In the genomic region with DNA sequence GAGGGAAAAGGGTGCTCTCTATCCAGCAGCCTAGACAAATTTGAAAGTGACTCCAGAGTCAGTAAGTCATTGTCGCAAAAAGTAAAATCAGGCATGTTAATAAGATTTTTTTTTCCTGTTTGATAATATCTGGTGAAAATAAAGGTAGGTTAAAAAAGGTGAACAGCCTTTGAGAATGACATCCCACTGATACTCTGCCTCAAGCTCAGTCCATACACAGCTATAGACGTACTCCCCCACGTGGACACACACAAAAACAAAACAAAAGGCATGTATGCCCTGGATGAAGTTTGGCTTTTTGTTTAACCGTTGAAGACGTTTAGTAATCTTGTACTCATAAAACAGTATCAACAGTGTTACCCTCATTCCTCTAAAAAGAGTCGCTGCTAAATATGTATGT, we compare ENCODE assay signal across 8 mouse cellular contexts. TPM values are rescaled to one million over a fixed set of nuclear protein-coding genes. Genes with fewer than 3 reads are reported as not detected.
A peak's percentile ranks its signal among the peaks of the same experiment; 100 is the strongest.
DNase-seq lines count a peak whose midpoint lies in the region; ATAC-seq and TF ChIP-seq lines count a peak whose summit lies in the region.

No protein-coding gene starts in this region.

- peaks cover 2% of the 10 kb centered on the region; the same call in 1 of the 2 replicates for H3K4me1 ChIP-seq in forebrain, embryonic 11.5 days (replicated peaks; ENCODE audit: control insufficient read depth, insufficient read depth, low read length)
- no peaks in the 10 kb centered on the region; the same call in 1 of the 2 replicates for H3K4me1 ChIP-seq in kidney, adult 2 months (ENCODE audit: control insufficient read depth, insufficient read depth, low read length)

- no peak overlapping the region for H3K27ac ChIP-seq in forebrain, embryonic 11.5 days (ENCODE audit: low read depth, low read length)
- no peak overlapping the region for H3K27ac ChIP-seq in kidney, adult 2 months (ENCODE audit: insufficient read depth, low read depth, low read length)
- no peak overlapping the region for H3K27ac ChIP-seq in macrophage

- H3K4me3 ChIP-seq in forebrain, embryonic 11.5 days (ENCODE audit: low read depth, low read length), result peak overlapping the region; percentile 68
- no peak overlapping the region for H3K4me3 ChIP-seq in kidney, adult 2 months (ENCODE audit: insufficient read depth, low read depth, low read length)
- peak overlapping the region; percentile 65; the same call in 1 of the 2 replicates for H3K4me3 ChIP-seq in macrophage (ENCODE audit: inconsistent target)

- TF ChIP-seq CTCF in kidney, adult 2 months (conservative IDR thresholded peaks at IDR 0.05; ENCODE audit: insufficient read depth, insufficient read length, low read depth, low read length), result no peak

- no peaks in the 10 kb centered on the region for H3K79me2 ChIP-seq in macrophage (ENCODE audit: inconsistent target)

- H3K4me2 ChIP-seq in forebrain, embryonic 11.5 days (ENCODE audit: low read depth, low read length, severe bottlenecking), result peak overlapping the region; percentile 64; the same call in 1 of the 2 replicates

- 55% methylated on average over 6 of the region's 6 CpGs for WGBS in forebrain, embryonic 11.5 days
- WGBS in kidney, adult 2 months, result 20% methylated on average over 6 of the region's 6 CpGs
- WGBS in macrophage (ENCODE audit: missing documents), result 31% methylated on average over 6 of the region's 6 CpGs

- TF ChIP-seq POLR2A in kidney, adult 2 months (IDR thresholded peaks at IDR 0.05; ENCODE audit: low read depth, low read length), result no peak

- H3K27me3 ChIP-seq in forebrain, embryonic 11.5 days (ENCODE audit: control insufficient read depth, insufficient read depth, low read length), result no peaks in the 10 kb centered on the region
- H3K27me3 ChIP-seq in kidney, adult 2 months (replicated peaks; ENCODE audit: control insufficient read depth, insufficient read depth, low read length), result no peaks in the 10 kb centered on the region

- H3K9ac ChIP-seq in forebrain, embryonic 11.5 days (ENCODE audit: low read length), result peak overlapping the region; percentile 27; the same call in 1 of the 2 replicates

- no peaks in the 10 kb centered on the region for H3K9me3 ChIP-seq in forebrain, embryonic 11.5 days (ENCODE audit: control insufficient read depth, low read length)

- DNase-seq in layer of hippocampus, adult 9-10 months (ENCODE audit: low spot score), result peak; percentile 9
- DNase-seq in layer of hippocampus, adult 11-12 months (ENCODE audit: low spot score), result no peak
- DNase-seq in T-cell, adult 2 months (ENCODE audit: low spot score), result peak; percentile 20
- no peak for DNase-seq in forebrain, embryonic 11.5 days (ENCODE audit: low spot score)
- DNase-seq in kidney, adult 2 months, result peak; percentile 38
- peak; percentile 7 to 10 for DNase-seq in thymus, postnatal 36 days
- no peak for DNase-seq in left cerebral cortex, adult 11 months (ENCODE audit: low spot score)

- H3K36me3 ChIP-seq in forebrain, embryonic 11.5 days (ENCODE audit: control insufficient read depth, insufficient read depth, low read length), result no peaks in the 10 kb centered on the region
- no peaks in the 10 kb centered on the region for H3K36me3 ChIP-seq in kidney, adult 2 months (ENCODE audit: control insufficient read depth, insufficient read depth, low read length)
- no peaks in the 10 kb centered on the region for H3K36me3 ChIP-seq in macrophage (ENCODE audit: inconsistent target)

- no peak for ATAC-seq in forebrain, embryonic 11.5 days (replicated peaks; ENCODE audit: low FRiP score)

RNA-seq across cellular contexts. Expression of a gene that starts 1.0 kb away (rescaled TPM):
- polyA plus RNA-seq in forebrain, embryonic 11.5 days (2014; fragmentation: Nextera tagmentation; extraction: Ambion mirVana), result 17.7 and 20.7 TPM in 2 replicates
- 3.4 and 4.1 TPM in 2 replicates for polyA plus RNA-seq in kidney, adult 2 months (2012; rRNA removed)
- 10 to 100 TPM in 14 of 26 experiments, 1 to 10 TPM in 11, under 1 TPM in 1; 0.60 to 30.5 (median 10.2) TPM for total RNA-seq in macrophage (2018; cell fraction: chromatin; rRNA removed)
- 1 to 10 TPM; 1.4 to 4.6 (median 2.5) TPM for total RNA-seq in macrophage (2018; cell fraction: cytosol; rRNA removed)
- 10 to 100 TPM in 9 of 26 experiments, 1 to 10 TPM in 16, under 1 TPM in 1; 0.77 to 28.2 (median 5.9) TPM for total RNA-seq in macrophage (2018; cell fraction: nucleus; rRNA removed)
- polyA plus RNA-seq in macrophage (2018), result 3.2 to 7.1 TPM (median 3.3 TPM) in 3 replicates

RNA-seq across cellular contexts. Expression of a gene that starts 1.1 kb away (rescaled TPM):
- 27.6 and 33.0 TPM in 2 replicates for polyA plus RNA-seq in forebrain, embryonic 11.5 days (2014; fragmentation: Nextera tagmentation; extraction: Ambion mirVana)
- polyA plus RNA-seq in kidney, adult 2 months (2012; rRNA removed), result 3.8 and 4.9 TPM in 2 replicates
- total RNA-seq in macrophage (2018; cell fraction: chromatin; rRNA removed), result 10 to 100 TPM in 23 of 26 experiments, 1 to 10 TPM in 3; 3.8 to 68.6 (median 40.9) TPM
- total RNA-seq in macrophage (2018; cell fraction: cytosol; rRNA removed), result 1 to 10 TPM; 2.3 to 6.6 (median 4.9) TPM
- total RNA-seq in macrophage (2018; cell fraction: nucleus; rRNA removed), result 10 to 100 TPM in 18 of 26 experiments, 1 to 10 TPM in 8; 4.1 to 55.5 (median 22.0) TPM
- 3.9 to 8.1 TPM (median 4.9 TPM) in 3 replicates for polyA plus RNA-seq in macrophage (2018)

Comparison
In these comparisons a context has a peak if more than half of its experiments do, and no peak if none do; other contexts are left out.
1. DNase-seq: peak in layer of hippocampus, adult 9-10 months (single experiment), T-cell, adult 2 months (single experiment), kidney, adult 2 months (single experiment) and thymus, postnatal 36 days (2 of 2); none in layer of hippocampus, adult 11-12 months (single experiment), forebrain, embryonic 11.5 days (single experiment) and left cerebral cortex, adult 11 months (single experiment).